Mouse (Mus musculus) brain, embryonic 14.5 days (tissue): ENCODE data around the gene Hspb8.

ENCODE experiments used
- CTCF ChIP-seq: fragments of 200-500 bp; IDR thresholded peaks from 2 replicates; pipeline ENCODE4 v1.5.1; 2012; ENCODE audit warnings: inconsistent platforms, mild to moderate bottlenecking, moderate library complexity, borderline replicate concordance; ENCODE audit not compliant: insufficient read depth, insufficient read length; ENCODE audit errors: extremely low read depth
- POLR2A ChIP-seq: fragments of 200-500 bp; IDR thresholded peaks from 2 replicates; pipeline ENCODE4 v1.6.1; 2012; ENCODE audit warnings: mild to moderate bottlenecking, inconsistent platforms, borderline replicate concordance; ENCODE audit not compliant: poor library complexity, insufficient read depth, insufficient read length, severe bottlenecking; ENCODE audit errors: extremely low read depth

DNA sequence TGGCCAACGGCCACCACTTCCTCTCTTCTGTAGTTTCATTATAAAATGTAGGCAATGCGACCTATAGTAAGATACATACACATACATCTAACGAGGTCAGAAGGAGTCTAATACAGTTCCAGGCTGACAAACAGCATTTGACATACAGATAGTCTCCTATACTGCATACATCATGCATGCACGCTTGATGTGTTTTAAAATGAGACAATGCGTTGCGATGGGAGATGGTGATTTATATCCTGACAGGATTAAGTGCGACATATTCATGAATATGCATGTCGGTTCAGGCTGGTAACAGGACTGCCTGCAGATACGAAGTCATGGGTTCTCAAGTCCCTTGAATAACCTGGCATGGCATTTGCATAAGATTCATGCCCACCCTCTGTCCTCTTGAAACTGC, 54.7 kb downstream of the Hspb8 start:
- TF ChIP-seq POLR2A (no peak), CTCF (no peak)
